Mouse (Mus musculus): Measurements from ENCODE around the gene Sstr2.
A peak's percentile ranks its signal among the peaks of the same experiment; 100 is the strongest.

Gene Sstr2

GRCm38 (mm10) chr11:113618672-113619419 lies at the start of gene Sstr2:
Gene Sstr2, plus strand, starts transcription at chr11:113619342.
- no peak for DNase-seq (ENCODE audit: low spot score)

GRCm38 (mm10) chr11:113571616-113572015 lies 47.5 kb upstream of the Sstr2 start:
- no peak for DNase-seq (ENCODE audit: low spot score)

GRCm38 (mm10) chr11:113572641-113573040 lies 46.5 kb upstream of the Sstr2 start:
- no peak for DNase-seq (ENCODE audit: low spot score)

GRCm38 (mm10) chr11:113577221-113577620 lies 41.9 kb upstream of the Sstr2 start:
- DNase-seq (ENCODE audit: low spot score): no peak

- DNase-seq (ENCODE audit: low spot score): peak; percentile 40
Observed at GRCm38 (mm10) chr11:113583879-113584661, 35.1 kb upstream of the Sstr2 start.

- no peak for DNase-seq (ENCODE audit: low spot score)
Observed at GRCm38 (mm10) chr11:113586423-113586822, 32.7 kb upstream of the Sstr2 start.

- no peak for DNase-seq (ENCODE audit: low spot score)
Observed at GRCm38 (mm10) chr11:113588936-113589335, 30.2 kb upstream of the Sstr2 start.

- no peak for DNase-seq (ENCODE audit: low spot score)
Observed at GRCm38 (mm10) chr11:113595144-113595543, 24.0 kb upstream of the Sstr2 start.

GRCm38 (mm10) chr11:113597632-113598031 lies 21.5 kb upstream of the Sstr2 start:
- DNase-seq (ENCODE audit: low spot score): no peak

- no peak for DNase-seq (ENCODE audit: low spot score)
Observed at GRCm38 (mm10) chr11:113600526-113601245, 18.5 kb upstream of the Sstr2 start.

- no peak for DNase-seq (ENCODE audit: low spot score)
Observed at GRCm38 (mm10) chr11:113601616-113602343, 17.4 kb upstream of the Sstr2 start.

GRCm38 (mm10) chr11:113607556-113607955 lies 11.6 kb upstream of the Sstr2 start:
- no peak for DNase-seq (ENCODE audit: low spot score)

- DNase-seq (ENCODE audit: low spot score): no peak
Observed at GRCm38 (mm10) chr11:113609581-113609980, 9.6 kb upstream of the Sstr2 start.

- no peak for DNase-seq (ENCODE audit: low spot score)
Observed at GRCm38 (mm10) chr11:113610266-113610665, 8.9 kb upstream of the Sstr2 start.

GRCm38 (mm10) chr11:113611112-113611646 lies 8.0 kb upstream of the Sstr2 start:
- no peak for DNase-seq (ENCODE audit: low spot score)

- no peak for DNase-seq (ENCODE audit: low spot score)
Observed at GRCm38 (mm10) chr11:113611664-113612611, 7.2 kb upstream of the Sstr2 start.

- no peak for DNase-seq (ENCODE audit: low spot score)
Observed at GRCm38 (mm10) chr11:113614476-113614875, 4.7 kb upstream of the Sstr2 start.

GRCm38 (mm10) chr11:113617132-113617911 lies 1.8 kb upstream of the Sstr2 start:
- DNase-seq (ENCODE audit: low spot score): no peak

- no peak for DNase-seq (ENCODE audit: low spot score)
Observed at GRCm38 (mm10) chr11:113618303-113618671, 855 bp upstream of the Sstr2 start.

Data from layer of hippocampus, adult 9-10 months (tissue).